Mouse (Mus musculus) common myeloid progenitor, adult 5-6 weeks (primary cell): ENCODE measurements around the gene Ptcd2. TPM values are rescaled to one million over a fixed set of nuclear protein-coding genes. Genes with fewer than 3 reads are reported as not detected.
A peak's percentile ranks its signal among the peaks of the same experiment; 100 is the strongest.
"Not testable (repeated sequence)": the region's sequence is repeated elsewhere in the genome, so short reads cannot be mapped to it uniquely, and the experiment has no call there.

Experiments used
- ATAC-seq: replicated peaks from 2 replicates; pipeline ENCODE4 v1.8.0; 2016; ENCODE audit warnings: low read depth, mild to moderate bottlenecking, moderate TSS enrichment, inconsistent platforms; ENCODE audit not compliant: poor library complexity, severe bottlenecking
- total RNA-seq: library from RNA; stranded (forward); fragments of 200-1000, 187-1606 nt; gene quantifications from 2 replicates; pipeline ENCODE4 v1.2.3, GENCODE M21; 2017

Ptcd2 gene
- total RNA-seq, 1 experiment from 2014 or later: 64.4 TPM

DNA sequence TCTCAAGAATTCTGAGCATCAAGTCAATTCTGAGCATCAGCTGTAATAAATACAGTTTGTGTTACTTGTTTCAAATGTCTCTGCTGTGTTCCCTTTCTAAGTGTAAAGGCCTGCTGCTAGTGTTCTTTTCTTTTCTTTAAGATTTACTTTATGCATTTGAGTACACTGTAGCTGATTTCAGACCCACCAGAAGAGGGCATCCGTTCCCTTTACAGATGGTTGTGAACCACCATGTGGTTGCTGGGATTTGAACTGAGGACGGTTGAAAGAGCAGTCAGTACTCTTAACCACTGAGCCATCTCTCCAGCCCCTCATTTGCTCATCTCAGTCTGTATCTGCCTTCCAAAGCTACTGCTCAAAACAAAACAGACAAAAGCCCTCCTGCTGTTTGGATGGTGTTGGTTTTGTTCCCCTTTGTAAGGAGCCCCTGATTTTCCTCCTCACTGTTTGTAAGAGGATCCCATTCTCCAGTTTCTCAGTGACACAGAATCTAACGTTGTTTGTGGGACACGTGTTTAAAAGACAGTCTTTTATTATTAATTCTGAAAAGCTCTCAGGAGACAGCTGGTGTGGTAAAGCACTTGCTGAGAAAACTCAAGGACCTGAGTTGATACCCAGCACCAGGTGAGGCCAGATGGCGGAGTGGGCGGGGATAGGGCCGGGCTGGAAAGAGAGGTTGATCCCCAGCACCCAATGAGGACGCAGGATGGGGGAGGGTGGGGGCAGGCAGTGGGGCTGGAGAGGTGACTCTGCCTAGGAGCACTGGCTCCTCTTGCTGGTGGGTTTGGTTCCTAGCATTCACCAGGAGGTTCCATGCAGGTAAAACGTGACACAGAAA is 12.1 kb upstream of the Ptcd2 start:
- no peak for ATAC-seq

DNA sequence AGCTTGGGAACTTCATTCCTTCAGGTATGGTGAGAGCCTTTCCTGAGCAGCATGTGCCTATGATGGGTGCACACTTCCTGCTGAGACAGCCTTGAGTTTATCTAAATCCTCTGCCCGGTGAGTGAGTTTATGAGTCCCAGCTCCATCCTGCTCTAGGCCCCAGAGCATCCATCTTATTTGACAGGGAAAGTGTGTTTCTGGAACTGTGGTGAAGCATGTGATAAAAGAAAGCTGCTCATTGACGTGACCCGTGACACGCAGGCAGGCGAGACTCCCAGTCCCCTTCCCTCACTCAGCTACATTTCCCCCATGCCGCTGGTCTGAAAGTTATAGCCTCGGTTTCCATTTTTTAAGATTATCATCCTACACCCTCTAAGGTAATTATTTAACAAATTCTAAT is 11.4 kb upstream of the Ptcd2 start:
- ATAC-seq: no peak

DNA sequence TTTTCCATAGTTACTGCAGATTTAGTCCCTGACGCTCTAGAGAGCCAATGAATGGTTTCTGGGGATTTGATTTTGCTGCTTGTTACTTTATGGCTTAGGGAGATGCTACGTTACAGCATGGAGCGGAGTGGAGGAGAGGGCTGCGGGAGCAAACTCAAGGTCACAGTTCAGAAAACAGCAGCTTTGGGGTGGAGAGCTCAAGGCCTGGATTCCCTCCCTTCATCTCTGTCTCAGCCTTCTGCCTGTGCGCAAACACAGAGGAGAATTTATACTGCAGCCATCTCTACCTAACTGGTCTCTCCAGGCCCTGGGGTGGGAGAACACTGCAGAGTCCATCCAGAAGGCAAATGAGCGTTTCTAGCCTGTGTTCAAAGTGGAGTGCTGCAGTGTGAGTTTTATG is 10.6 kb upstream of the Ptcd2 start:
- no peak for ATAC-seq

DNA sequence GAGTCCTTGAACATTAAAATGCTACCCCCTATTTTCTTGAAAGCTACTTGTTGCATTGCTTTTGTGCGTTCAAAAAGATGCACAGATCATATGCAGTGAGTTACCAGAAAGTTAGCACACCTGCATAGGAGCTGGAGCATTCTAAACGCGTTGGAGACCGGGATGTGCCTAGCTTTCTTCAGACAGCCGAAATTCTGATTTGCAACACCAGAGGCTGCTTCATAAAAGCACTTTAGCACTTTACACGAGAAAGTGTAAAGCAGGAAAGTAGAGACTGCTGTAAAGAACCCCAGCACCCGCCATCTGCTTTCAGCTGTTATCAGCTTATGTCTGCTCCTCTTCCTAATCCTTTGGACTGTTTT is 9.0 kb upstream of the Ptcd2 start:
- no peak for ATAC-seq

GRCm38 (mm10) chr13:99352758-99353489 is 8.4 kb upstream of the Ptcd2 start:
- peak; percentile 100 for ATAC-seq

DNA sequence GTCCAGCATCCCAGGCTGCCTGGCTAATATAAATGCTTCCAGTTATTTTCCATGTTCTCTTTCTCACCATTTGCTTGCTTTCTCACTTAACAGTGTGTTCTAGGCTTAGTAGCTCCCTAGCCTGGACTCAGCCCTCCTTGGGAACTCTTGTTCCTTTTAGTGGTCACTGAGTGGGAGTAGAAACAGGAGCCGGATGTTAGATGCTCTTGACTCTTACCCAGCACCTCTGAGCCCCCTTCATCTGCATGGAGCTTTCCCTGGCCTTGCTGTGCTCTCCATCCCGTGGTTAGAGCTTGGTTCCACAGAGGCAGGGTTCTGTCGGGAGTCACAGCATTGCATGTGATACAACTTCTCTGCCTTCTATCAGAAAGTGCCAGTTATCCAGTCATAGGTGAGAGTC is 7.1 kb upstream of the Ptcd2 start:
- ATAC-seq: no peak

DNA sequence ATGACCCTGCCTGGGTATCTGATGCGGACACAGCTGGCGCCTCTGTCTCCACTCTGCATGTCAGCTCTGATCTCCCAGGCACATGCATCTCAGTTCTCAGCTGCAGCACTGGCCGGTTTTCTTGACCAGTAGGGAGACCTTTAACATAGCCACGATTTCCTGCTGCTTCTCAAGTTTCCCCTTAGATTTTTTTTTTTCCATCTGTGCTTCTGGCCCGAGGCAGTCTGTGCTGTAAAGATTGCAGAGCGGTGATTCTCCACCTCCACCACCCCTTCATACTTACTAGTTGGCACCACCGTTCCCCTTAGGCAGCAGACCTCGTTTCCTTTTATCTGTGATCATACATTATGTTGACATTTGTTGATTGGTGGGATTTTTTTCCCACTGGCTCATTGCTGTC is 6.7 kb upstream of the Ptcd2 start:
- no peak for ATAC-seq

- ATAC-seq: no peak
Observed at GRCm38 (mm10) chr13:99350009-99350408, 5.5 kb upstream of the Ptcd2 start.

- ATAC-seq: 0 out of 2 replicates have a peak, but pooled peaks have one; percentile 15
Observed at GRCm38 (mm10) chr13:99343876-99344598, 468 bp downstream of the Ptcd2 start.

- ATAC-seq: no peak
Observed at GRCm38 (mm10) chr13:99341504-99341903, 3.0 kb downstream of the Ptcd2 start.

GRCm38 (mm10) chr13:99337510-99337909 is 7.0 kb downstream of the Ptcd2 start:
- ATAC-seq: peak; percentile 70

- no peak for ATAC-seq
Observed at GRCm38 (mm10) chr13:99331255-99331654, 13.2 kb downstream of the Ptcd2 start.

DNA sequence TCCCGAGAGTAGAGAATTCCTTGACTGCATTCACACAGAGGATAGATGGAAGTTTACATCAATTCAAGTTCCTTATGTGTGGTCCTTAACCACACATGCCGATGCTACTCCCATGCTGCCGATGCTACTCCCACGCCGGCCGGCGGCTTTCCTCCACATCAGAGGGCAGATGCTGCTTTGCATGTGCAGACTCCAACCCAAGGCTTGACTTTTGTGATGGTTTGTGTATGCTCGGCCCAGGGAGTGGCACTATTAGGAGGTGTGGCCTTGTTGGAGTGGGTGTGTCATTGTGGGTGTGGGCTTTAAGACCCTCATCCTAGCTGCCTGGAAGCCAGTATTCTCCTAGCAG is 20.2 kb downstream of the Ptcd2 start:
- ATAC-seq: not testable (repeated sequence)

GRCm38 (mm10) chr13:99323632-99324336 is 20.7 kb downstream of the Ptcd2 start:
- peak; percentile 68 for ATAC-seq

DNA sequence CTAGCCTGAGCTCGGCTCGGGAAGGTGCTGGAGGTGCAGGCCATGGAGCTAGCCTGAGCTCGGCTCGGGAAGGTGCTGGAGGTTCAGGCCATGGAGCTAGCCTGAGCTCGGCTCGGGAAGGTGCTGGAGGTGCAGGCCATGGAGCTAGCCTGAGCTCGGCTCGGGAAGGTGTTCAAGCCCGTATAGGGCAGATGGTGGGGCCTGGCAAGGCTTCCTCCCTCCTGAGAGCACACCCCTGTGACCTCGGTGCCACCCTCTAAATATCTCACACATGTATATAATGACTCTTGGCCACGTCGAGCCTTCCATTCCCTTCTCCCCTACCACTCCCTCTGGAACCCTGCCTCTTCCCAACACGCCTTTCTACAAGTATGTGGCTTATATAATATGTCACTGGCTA is 21.6 kb downstream of the Ptcd2 start:
- not testable (repeated sequence) for ATAC-seq

- ATAC-seq: no peak
Observed at GRCm38 (mm10) chr13:99320453-99320852, 24.1 kb downstream of the Ptcd2 start.

- ATAC-seq: no peak
Observed at GRCm38 (mm10) chr13:99317058-99317457, 27.4 kb downstream of the Ptcd2 start.

- ATAC-seq: no peak
Observed at GRCm38 (mm10) chr13:99316366-99316765, 28.1 kb downstream of the Ptcd2 start.

GRCm38 (mm10) chr13:99314657-99315181 is 29.8 kb downstream of the Ptcd2 start:
- peak; percentile 42 for ATAC-seq

DNA sequence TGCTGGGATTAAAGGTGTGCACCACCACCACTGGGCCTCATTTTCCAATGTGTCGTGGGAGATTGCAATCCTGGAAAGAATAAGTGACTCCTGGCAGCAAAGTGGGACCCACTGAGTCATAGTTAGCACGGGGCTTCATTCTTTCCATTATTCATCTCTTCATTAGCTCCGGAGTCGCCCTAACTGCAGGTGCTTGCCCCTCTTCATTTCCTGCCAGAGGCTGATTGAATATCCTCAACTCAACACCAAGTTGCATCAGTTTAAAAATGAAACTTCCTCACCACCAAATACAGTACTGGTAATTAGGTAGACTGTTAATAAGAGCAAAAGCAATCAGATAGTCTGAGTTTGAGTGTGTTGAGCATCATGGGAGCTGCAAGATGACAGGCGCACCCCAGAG is 30.4 kb downstream of the Ptcd2 start:
- no peak for ATAC-seq
